Mouse (Mus musculus) CH12F3 (cell line): ENCODE data around the gene Scarf2.

Source experiments
- in situ Hi-C: fragments of 300-500 bp; cut with MboI; formaldehyde crosslinking; loops from 2 replicates; pipeline ENCODE4 v1.14.3; 2020; ENCODE audit warnings: low sequenced_read_pairs

Scarf2 gene

DNA sequence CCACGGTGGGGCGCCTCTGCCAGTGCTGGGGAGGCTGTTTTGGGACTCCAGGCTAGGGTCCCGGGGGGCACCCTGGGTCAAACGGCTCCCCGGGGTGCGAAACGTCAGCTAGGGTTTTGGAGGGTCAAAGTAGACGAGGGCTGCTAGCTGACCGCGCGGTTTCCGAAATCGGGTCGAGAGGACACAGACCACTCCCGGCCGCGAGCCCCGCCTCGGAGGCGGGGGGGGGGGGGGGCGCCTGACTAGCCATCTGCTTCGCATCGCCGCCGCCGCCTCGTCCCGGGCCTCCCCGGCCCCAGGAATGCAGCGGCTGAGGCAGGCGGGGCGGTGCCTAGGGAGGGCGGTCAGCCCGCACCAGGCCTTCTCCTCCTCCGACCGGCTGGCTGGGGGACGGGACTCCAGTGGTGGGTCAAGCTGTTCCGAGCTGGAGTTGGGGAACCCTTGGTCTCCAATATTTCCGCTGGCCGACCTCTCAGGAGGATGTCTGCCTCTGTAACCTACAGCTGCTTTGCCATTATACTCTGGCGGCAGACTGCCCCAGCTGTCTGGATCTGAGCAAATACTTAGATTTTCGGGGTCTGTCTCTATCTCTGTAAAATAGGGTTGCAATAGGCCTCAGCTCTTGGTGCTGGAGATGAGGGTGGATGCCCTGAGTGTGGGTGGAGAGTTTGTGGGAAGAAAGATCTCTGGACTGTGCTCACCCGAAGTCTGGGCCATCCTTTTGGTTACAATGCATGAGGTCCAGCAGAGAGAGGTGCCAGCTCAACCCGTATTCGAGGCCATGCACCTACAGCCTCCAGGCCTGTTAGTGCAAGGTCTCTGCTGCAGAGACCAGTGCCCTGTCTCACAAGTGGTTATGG lies 1.5 kb downstream of the Scarf2 start:
- in situ Hi-C loops = no loop called here

GRCm38 (mm10) chr16:17799584-17799983 lies 2.5 kb downstream of the Scarf2 start:
- in situ Hi-C loops = no loop called here

DNA sequence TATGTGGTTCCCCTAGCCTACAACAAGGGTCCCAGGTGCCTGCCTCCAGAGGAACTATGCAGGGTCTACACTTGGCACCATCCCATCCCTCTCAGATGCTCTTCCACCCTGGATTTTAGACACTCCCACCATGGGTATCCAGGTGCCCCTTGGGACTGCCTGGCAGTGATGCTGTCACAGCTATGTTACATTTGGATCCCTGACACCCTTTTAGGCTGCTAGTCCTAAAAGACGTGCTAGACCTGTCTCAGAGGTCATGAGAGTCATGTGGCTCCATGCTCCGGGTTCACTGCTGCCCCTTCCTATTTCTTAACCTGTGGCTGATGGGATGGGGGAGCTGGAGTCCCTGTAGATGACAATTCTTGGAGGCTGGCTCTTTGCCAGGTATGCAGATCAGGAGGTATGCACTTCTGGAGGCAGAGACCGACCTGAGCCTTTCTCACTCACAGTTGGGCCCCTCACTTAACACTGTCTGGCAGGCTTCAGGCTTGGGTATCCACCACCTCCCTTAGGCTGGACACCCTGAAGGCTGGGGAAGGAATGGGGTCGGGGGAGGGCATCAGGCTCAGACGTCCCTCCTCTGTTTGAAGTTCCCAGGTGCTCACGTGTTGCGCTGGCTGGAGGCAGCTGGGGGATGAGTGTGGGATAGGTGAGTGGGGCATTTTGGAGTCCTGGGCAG lies 4.8 kb downstream of the Scarf2 start:
- in situ Hi-C loops = no loop called here

DNA sequence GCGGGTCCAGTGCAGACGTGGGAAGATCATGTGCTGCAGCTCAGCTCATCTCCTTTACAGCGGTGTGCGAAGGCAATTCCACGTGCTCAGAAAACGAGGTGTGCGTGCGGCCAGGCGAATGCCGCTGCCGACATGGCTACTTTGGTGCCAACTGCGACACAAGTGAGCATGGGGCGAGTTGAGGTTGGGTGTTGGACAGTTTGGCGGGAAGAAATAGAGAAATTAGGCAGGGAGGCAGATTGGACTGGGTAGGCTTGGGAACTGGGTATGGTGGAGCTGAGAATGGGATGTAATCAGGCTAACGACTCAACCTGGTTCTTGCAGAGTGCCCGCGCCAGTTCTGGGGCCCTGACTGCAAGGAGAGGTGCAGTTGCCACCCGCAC lies 5.4 kb downstream of the Scarf2 start:
- in situ Hi-C loops = no loop called here

DNA sequence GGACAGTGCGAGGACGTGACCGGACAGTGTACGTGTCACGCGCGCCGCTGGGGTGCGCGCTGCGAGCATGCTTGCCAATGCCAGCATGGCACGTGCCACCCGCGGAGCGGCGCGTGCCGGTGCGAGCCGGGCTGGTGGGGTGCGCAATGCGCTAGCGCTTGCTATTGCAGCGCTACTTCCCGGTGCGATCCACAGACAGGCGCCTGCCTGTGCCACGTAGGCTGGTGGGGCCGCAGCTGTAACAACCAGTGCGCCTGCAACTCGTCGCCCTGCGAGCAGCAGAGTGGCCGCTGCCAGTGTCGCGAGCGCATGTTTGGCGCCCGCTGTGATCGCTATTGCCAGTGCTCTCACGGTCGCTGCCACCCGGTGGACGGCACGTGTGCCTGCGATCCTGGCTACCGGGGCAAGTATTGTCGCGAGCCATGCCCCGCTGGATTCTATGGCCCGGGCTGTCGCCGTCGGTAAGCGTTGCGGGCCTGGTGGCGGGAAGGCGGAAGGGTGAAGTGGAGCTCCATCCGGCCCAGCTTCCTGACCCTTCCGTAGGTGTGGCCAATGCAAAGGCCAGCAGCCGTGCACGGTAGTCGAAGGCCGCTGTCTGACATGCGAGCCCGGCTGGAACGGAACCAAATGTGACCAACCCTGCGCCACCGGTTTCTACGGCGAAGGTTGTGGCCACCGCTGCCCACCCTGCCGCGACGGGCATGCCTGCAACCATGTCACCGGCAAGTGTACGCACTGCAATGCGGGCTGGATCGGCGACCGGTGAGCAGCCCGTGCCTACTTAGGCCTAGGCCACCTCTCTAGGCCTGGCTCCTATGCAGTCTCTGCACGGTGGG lies 6.0 kb downstream of the Scarf2 start:
- in situ Hi-C loops = no loop called here

- in situ Hi-C loops = no loop called here
These were observed 6.8 kb downstream of the Scarf2 start for GRCm38 (mm10) chr16:17803675-17804448.

DNA sequence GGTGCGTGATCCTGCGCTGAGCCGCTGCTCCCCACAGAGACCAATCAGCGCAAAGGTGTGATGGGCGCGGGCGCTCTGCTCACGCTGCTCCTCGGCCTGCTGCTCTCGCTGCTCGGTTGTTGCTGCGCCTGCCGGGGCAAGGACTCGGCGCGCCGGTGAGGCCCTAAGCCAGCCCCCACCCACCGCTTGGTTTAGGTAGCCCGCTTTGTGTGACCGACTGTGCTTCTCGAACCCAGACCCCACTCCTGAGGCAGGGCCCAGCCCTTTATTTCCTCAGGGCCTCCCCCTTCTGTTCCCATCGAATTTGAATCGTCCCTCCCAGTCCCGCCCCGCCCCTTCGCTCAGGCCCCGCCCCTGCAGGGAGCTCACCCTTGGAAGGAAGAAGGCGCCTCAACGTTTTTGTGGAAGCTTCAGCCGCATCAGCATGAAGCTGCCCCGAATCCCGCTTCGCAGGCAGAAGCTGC lies 7.4 kb downstream of the Scarf2 start:
- in situ Hi-C loops = no loop called here

DNA sequence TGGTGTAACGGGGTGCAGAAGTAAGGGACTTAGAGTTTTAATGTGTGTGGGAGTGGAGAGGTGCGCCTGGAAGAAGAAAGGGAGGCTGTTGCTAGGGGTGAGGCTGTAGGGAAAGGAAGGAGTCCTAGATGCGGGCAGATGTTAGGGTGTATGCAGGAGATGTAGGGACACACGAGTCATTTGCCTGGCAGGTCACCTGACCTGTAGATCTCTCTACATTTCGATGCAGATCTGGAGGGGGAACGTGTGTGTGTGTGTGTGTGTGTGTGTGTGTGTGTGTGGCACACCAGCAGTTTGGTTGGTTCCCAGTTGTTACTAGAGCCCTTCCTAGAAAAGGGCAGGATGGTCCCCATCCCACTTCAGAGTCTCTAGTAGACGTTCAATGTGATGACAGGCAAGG lies 7.9 kb downstream of the Scarf2 start:
- in situ Hi-C loops = no loop called here

GRCm38 (mm10) chr16:17806581-17807191 lies 9.6 kb downstream of the Scarf2 start:
- in situ Hi-C loops = no loop called here

DNA sequence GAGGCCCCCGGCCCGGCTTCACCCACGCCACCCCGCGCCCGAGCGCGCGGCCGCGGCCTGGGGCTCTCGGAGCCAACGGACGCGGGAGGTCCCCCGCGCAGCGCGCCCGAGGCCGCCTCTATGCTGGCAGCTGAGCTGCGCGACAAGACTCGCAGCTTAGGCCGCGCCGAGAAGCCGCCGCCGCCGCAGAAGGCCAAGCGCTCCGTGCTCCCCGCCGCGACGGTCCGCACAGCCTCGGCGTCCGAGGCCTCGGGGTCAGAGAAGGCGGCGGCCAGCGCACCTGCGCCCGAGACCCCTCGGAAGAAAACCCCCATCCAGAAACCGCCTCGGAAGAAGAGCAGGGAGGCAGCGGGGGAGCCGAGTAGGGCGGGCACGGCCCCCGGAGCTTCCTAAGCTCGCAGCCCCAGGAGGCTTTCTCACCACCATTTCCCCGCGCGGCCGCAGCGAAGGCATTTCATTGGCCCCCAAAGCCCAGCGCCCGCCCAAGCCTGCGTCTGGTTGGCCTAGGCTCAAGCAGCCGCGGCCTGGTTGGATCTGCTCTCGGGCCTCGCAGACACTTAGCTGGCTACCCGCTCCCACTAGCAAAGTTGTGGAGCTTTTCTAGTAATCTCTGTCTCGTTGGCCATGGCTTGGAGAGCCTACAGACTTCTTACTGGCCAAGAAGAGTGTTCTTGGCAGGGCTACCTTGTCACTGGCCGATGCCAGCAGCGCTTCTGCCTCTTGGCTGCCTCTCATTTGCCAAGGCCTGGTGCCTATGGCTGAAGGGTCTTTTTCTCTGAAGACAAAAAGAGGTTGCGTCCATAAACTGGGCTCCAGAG lies 10.3 kb downstream of the Scarf2 start:
- in situ Hi-C loops = no loop called here

GRCm38 (mm10) chr16:17809125-17809524 lies 12.0 kb downstream of the Scarf2 start:
- in situ Hi-C loops = no loop called here

- in situ Hi-C loops = no loop called here
These were observed 12.6 kb downstream of the Scarf2 start for GRCm38 (mm10) chr16:17809711-17810110.

DNA sequence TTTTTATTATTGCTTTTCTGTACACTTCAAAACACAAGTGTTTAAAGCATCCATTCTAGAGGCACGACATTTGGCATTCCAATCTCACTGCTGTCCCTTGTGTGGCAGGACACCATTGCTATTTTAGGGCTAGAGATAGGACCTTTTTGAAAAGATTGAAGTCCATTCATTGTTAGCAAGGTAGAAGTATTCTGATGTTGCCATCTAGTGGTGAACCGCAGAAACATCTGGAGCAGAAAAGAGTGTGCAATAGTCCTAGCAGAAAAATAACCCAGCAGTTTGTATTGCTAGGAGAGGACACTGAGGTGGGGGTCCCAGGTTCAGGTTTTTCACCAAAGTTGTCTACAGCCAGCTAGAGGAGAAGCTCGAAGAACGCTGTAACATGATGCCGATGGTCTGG lies 15.0 kb downstream of the Scarf2 start:
- in situ Hi-C loops = no loop called here

- in situ Hi-C loops = no loop called here
These were observed 16.1 kb downstream of the Scarf2 start for GRCm38 (mm10) chr16:17813173-17813572.

DNA sequence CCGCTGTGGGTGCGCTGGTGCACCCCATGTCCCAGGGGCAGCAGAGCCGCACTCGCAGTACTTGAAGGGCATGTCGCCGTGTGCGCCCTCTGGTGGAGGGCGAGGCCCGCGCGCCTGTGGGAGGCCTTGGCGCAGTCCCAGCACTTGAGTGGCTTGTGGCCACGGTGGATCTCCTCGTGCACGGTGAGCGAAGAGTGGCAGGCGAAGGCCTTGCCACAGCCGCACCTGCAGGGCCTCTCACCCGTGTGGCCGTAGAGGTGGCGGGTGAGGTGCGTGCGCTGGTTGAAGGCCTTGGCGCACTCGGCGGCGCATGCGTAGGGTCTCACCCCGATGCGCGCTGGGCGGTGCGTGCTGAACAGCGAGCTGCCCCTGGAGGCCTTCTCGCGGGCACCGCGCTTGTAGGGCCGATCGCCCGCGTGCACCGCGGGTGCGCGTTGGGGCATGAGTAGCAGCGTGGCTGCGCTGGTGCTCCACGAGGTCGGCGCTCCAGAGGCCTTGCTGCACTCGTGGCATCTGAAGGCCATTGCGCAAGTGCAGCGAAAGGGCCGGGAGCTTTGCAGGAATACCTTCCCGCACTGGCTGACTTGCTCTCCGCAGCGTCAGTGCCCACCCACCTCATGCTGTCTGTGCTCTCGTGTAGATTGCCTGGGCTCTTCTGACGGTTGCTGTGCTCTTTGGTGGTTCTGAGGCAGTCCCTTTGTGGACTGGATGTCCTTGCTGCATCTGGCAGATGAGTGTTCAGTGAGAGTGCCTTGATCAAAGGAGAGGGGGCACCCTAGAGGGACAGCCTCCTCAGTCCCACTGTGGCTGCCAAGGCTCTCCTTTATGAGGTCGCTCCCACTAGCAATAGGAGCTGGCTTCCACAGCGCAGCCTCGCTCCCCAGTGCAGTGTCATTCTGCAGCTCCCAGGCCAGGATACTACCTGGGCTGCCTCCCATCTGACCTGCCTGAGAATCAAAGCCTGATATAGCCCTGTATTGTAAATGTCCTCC lies 18.6 kb downstream of the Scarf2 start:
- in situ Hi-C loops = no loop called here

DNA sequence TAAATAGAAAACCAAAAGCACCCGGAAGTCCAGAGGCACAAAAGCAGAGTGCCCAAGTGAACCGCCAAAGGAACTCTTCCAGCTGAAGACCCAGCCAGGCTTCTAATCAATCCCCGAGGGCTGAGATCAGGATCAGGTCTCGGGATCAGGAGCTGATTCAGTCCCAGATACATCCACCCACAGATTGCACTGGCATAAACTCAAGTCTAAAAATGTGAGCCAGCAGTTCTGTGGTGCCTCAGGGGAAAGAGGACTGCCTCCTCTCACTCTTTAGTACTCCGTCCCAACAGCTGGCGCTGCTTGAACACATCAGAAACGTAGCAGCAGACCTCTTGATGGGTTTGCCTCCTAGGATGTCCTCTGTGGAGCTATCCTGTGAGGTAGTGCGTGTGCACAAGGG lies 19.4 kb downstream of the Scarf2 start:
- in situ Hi-C loops = no loop called here

DNA sequence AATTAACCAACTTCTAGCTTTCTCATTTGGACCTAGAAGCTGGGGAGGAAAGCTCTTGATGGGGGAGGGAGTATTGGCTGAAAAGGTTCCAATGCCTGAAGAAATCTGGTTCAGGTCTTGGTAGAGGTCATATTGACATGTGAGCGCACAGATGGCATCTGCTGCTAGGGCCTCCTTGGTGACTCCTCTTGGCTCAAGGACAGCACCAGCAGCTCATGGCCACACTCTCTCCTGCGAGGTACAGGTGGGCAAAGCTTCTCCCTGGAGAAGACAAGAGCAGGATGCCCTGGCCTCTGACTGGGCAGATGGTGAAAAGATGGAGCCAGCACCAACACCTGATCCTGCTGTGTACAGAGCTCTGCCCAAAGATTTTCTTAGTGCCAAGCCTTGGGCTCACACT lies 29.4 kb downstream of the Scarf2 start:
- in situ Hi-C loops = no loop called here

- in situ Hi-C loops = no loop called here
These were observed 31.1 kb downstream of the Scarf2 start for GRCm38 (mm10) chr16:17828229-17828628.
